Comparison of ENCODE assay signal across 8 mouse cellular contexts in genomic region chr13:109440331-109440730, GRCm38 (mm10).
DNase-seq lines count a peak whose midpoint lies in the region; ATAC-seq lines count a peak whose summit lies in the region.

No protein-coding gene starts in this region.

- H3K4me2 ChIP-seq in hindbrain, embryonic 15.5 days = peak overlapping the region; percentile 92

- H3K27ac ChIP-seq in hindbrain, embryonic 15.5 days (replicated peaks) = peak overlapping the region; percentile 87

- under 1% methylated on average over 8 of the region's 8 CpGs for WGBS in hindbrain, embryonic 15.5 days

- DNase-seq in R1 (ENCODE audit: low read depth, low spot score) = peak; percentile 16
- DNase-seq in cerebellum, postnatal 14 days = peak; percentile 38 to 50
- DNase-seq in gastrocnemius, adult 18-20 months (ENCODE audit: low spot score) = peak; percentile 71
- DNase-seq in left cerebral cortex, adult 18-20 months (ENCODE audit: low spot score in 2 of 2) = peak; percentile 34 to 40
- peak; percentile 77 for DNase-seq in lung, postnatal 25 days (ENCODE audit: low spot score)
- DNase-seq in retina, postnatal 1 day = peak; percentile 86
- peak; percentile 36 to 64 for DNase-seq in urinary bladder, postnatal 36 days (ENCODE audit: low spot score in 2 of 2)

- peak overlapping the region; percentile 54 for H3K4me3 ChIP-seq in hindbrain, embryonic 15.5 days

- H3K36me3 ChIP-seq in hindbrain, embryonic 15.5 days = no peaks in the 10 kb centered on the region

- H3K27me3 ChIP-seq in hindbrain, embryonic 15.5 days = no peaks in the 10 kb centered on the region

- peaks cover 34% of the 10 kb centered on the region for H3K4me1 ChIP-seq in hindbrain, embryonic 15.5 days (replicated peaks)

- no peaks in the 10 kb centered on the region for H3K9me3 ChIP-seq in hindbrain, embryonic 15.5 days

- ATAC-seq in hindbrain, embryonic 15.5 days (ENCODE audit: low FRiP score, low read depth) = peak; percentile 70

- peak overlapping the region; percentile 69 for H3K9ac ChIP-seq in hindbrain, embryonic 15.5 days

Comparison
In these comparisons a context has a peak if more than half of its experiments do, and no peak if none do; other contexts are left out.
1. Peak in every context shown above with its lines: DNase-seq, ATAC-seq, H3K4me3 ChIP-seq and H3K27ac ChIP-seq.
2. DNase-seq: peak in every context shown above with its lines; median percentile 86 in retina, postnatal 1 day; 77 in lung, postnatal 25 days; 71 in gastrocnemius, adult 18-20 months; 50 in urinary bladder, postnatal 36 days; 44 in cerebellum, postnatal 14 days; 37 in left cerebral cortex, adult 18-20 months; 16 in R1.